Mouse (Mus musculus) gonadal fat pad, adult 2 months (tissue): ENCODE results near the gene Kcng4. TPM values are rescaled to one million over a fixed set of nuclear protein-coding genes. Genes with fewer than 3 reads are reported as not detected.

Experiments
- DNase-seq: peaks from one replicate; pipeline ENCODE4 v3.0.0-alpha.2; 2012; ENCODE audit warnings: low read depth
- polyA plus RNA-seq: library from polyadenylated mRNA; depleted of rRNA; stranded (reverse); fragments of >200 nt; gene quantifications from 2 replicates; pipeline ENCODE4 v1.2.3, GENCODE M21; 2012; rRNA removed

Kcng4 gene
- polyA plus RNA-seq, result 3.7 and 5.2 TPM in 2 replicates

- no peak for DNase-seq
Measured at GRCm38 (mm10) chr8:119635378-119635777, at the start of gene Kcng4. Gene Kcng4 (minus strand): TSS chr8:119635680.

- no peak for DNase-seq
Measured at GRCm38 (mm10) chr8:119679184-119679583, 43.7 kb upstream of the Kcng4 start.

GRCm38 (mm10) chr8:119678138-119678843 is 42.8 kb upstream of the Kcng4 start:
- no peak for DNase-seq

DNA sequence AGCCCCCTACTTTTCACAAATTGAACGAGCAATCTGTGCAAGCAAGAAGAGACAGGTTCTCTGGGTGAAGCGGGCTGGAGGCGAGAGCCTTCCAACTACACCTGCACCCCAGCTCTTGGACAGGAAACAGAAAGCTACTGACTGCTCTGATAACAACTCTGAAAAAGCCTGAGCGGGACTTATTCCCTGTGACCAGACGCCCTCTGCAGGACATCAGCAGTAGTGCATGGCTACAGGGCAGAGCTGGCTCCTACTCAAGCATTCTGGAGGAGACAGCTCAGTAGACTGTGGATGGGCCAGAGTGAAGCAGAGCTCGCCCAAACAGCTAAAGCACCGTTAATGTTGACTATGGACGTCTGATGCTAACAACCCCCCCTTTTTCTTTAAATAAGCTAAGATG is 40.9 kb upstream of the Kcng4 start:
- DNase-seq, result no peak

GRCm38 (mm10) chr8:119675457-119675856 is 40.0 kb upstream of the Kcng4 start:
- no peak for DNase-seq

- DNase-seq, result no peak
Measured at GRCm38 (mm10) chr8:119673976-119674555, 38.6 kb upstream of the Kcng4 start.

- DNase-seq, result no peak
Measured at GRCm38 (mm10) chr8:119670419-119671091, 35.1 kb upstream of the Kcng4 start.

GRCm38 (mm10) chr8:119669284-119669683 is 33.8 kb upstream of the Kcng4 start:
- no peak for DNase-seq

DNA sequence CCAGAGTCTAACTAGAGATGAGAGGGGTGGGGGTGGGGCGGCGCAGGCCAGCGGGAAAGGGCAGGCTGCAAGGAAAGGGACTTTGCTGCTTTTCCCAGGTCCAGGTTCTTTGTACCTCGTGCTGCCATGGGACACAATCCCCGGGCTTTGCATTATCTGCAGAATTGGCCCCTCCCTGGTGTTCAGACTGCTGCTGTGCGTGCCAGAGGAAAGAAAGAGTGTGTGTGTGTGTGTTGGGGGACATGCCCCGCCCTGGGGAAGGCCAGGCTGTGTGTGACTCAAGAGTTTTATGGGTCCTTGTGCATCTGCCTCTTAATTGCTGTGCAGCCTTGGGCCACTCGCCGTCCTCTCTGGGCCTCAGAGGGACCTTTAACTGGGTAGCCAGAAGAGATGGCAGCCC is 33.0 kb upstream of the Kcng4 start:
- DNase-seq, result no peak

DNA sequence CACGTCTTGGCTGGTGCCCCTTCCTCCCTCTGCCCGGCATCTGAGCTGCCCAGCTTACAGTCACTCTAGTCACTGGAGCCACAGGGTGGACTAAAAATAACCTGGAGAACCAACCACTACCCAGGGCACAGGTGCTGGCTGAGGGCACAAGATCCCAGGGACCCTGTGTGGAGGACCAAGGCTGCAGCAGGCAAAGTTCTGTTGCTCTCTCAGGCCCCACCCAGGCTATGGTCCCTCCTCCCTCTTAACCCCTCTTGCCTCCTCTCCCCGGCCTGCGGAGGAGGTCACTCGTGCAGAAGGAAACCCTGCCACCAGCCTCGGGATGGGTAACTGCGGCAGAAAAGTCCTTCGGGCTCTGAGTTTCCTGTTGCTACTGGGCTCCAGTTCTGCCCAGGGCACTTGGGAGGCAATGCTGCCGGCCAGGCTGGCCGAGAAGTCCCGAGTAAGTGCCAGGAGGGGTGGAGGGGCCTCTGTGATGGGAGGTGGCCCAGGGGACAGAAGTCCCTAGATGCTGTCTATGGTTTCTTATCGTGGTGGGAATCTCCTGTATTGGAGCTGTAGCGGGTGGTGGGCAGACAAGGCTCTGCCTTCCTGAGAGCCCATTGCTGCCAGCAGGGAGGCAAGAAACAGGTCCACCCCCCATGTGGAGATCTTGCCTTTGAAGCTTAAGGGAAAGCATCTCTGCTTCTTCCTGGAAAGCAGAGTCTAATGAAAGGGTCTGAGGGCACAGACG is 30.9 kb upstream of the Kcng4 start, which contains the start of gene Wfdc1:
TSS of gene Wfdc1 (plus strand) at position 147 of the 733 bp plus-strand sequence.
- DNase-seq, result no peak

DNA sequence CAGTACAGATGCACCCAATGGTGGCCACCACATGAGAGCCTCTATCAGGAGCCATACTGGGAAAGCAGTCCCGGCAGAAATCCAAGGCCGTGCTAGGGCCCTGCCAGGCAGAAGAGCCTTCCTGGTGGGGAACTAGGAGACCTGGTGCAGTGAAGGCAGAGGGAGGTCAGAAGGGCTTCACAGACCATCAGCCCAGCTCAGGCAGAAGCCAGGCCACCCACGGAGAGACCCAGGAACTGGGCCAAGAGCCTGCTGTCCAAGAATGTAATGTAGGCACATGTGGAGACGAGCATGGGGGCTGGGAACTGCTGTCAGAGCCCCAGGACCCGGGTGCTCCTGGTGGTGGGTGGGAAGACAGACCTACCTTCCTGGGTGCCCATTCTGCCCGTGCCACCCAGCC is 29.8 kb upstream of the Kcng4 start:
- no peak for DNase-seq

DNA sequence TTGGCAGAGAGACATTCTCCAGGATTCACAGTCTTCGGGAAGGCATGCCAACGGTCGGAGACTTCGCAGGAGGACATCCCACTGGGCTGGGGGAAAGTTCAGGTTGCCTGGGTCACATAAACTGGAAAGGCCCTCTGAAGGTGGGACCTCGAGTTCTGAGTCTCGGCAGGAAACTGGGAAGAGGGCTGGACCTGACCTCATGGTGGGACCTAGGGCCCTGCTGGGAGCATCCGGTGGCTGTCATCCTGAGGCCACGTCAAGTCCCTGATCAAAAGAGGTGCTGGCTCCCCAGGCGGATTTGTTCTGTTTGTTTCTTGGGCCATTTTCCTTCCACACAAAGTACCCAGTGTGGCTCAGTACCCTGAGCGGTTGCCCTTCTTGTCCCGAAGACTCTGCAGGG is 28.0 kb upstream of the Kcng4 start:
- DNase-seq, result no peak

GRCm38 (mm10) chr8:119661892-119662291 is 26.4 kb upstream of the Kcng4 start:
- no peak for DNase-seq

GRCm38 (mm10) chr8:119661081-119661480 is 25.6 kb upstream of the Kcng4 start:
- DNase-seq, result no peak

GRCm38 (mm10) chr8:119656709-119657464 is 21.4 kb upstream of the Kcng4 start:
- DNase-seq, result no peak

DNA sequence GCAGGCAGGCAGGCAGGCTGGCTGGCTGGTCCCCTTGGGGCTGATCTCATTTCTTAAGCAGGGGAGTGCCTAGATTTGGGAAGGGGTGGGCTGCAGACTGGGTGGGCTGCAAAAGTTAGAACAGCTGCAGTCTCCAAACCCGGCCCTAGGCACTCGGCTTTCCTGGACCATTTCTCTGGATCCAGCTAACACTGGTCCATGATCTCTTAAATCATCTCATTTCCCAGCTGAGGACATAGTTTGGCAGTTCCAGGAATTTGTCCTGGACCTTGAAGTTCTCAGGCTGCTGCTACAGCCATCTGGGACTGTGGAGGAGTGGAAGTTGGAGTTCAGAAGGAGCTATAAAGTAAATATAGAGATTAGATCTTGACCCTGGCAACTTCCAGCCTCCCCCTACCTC is 15.8 kb upstream of the Kcng4 start:
- DNase-seq, result no peak

DNA sequence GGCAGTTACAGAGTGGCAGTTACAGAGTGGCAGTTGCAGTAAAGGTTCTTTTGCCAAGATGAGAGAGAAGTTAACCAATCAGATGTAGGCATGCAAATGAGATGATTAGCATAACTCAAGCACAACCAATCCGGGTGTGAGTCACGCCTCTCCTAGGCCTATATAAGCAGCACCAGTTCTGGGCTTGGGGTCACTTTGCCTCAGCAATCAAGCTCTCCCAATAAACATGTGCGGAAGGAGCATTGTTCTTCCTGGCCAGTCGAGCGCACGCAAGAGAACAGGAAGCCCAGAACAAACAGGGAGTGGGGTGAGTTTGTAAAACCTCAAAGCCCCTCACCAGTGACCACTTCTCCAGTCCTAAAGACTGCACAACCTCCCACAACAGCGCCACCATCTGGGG is 11.4 kb upstream of the Kcng4 start:
- DNase-seq, result no peak

GRCm38 (mm10) chr8:119646197-119646596 is 10.7 kb upstream of the Kcng4 start:
- DNase-seq, result no peak

GRCm38 (mm10) chr8:119644981-119645597 is 9.6 kb upstream of the Kcng4 start:
- no peak for DNase-seq

- no peak for DNase-seq
Measured at GRCm38 (mm10) chr8:119644429-119644960, 9.0 kb upstream of the Kcng4 start.

- DNase-seq, result no peak
Measured at GRCm38 (mm10) chr8:119642960-119643359, 7.5 kb upstream of the Kcng4 start.
